ENCODE assay signal across 8 mouse cellular contexts in the genomic region with DNA sequence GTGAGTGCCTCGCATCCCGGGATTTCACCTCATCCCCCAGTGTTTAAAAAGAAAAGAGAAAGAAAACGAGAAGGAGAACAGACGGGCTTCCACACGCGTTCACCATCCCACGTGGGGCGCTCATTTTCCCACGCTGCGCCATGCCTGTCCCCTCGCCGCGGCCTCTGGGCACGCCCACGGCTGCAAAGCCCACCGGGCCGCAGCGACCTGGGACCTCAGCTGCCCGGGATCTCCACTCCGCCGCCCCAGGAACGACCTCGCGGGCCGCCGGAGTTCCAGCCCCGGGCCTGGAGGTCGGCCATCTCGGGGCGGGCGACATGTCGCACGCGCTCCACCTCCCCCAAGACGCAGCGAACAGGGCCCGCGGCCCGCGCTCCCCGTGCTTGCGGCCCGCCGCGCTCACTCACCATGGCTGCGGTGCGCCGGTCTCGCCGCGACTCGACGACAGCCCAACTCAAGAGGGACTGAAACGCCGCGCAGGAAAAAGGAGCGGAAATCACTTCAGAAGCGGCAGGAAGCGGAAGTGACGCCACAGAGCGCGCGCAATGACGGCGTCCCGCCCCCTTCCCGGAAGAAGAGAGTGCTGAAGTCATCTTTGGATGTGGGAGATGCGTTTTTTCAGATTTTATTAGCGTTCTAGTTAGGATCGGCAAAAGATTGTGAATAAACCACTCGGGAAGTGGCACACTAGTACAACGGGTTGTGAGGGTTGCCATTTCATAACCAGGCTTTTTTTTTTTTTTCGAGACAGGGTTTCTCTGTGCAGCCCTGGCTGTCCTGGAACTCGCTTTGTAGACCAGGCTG. TPM values are rescaled to one million over a fixed set of nuclear protein-coding genes. Genes with fewer than 3 reads are reported as not detected.
DNase-seq lines count a peak whose midpoint lies in the region; ATAC-seq and TF ChIP-seq lines count a peak whose summit lies in the region.

A gene (minus strand): TSS at position 519 of the 804 bp plus-strand sequence.

- H3K27ac ChIP-seq in cortical plate, adult 2 months (ENCODE audit: insufficient read depth, low read length): peak within 1 kb of the TSS; percentile 90

- H3K4me1 ChIP-seq in cortical plate, adult 2 months (ENCODE audit: control insufficient read depth, insufficient read depth, low read length): peaks cover 3% of the 10 kb centered on the region; the same call in 1 of the 2 replicates

- no peak for TF ChIP-seq CTCF in cortical plate, adult 2 months (IDR thresholded peaks at IDR 0.05; ENCODE audit: extremely low read depth, insufficient read depth, low read length)

- H3K4me3 ChIP-seq in cortical plate, adult 2 months (ENCODE audit: insufficient read depth, low read length): peak within 1 kb of the TSS; percentile 84

- peak; percentile 93 for DNase-seq in gastrocnemius, postnatal 10 days
- peak; percentile 96 for DNase-seq in induced T-regulatory cell, adult 2 months (ENCODE audit: low read depth)
- DNase-seq in left cerebral cortex, adult 9 months (ENCODE audit: low spot score in 2 of 2): peak; percentile 60 to 91
- DNase-seq in right cerebral cortex, postnatal 14 days: peak; percentile 92
- peak; percentile 90 to 92 for DNase-seq in urinary bladder, postnatal 36 days (ENCODE audit: low spot score in 2 of 2)

- peak; percentile 89 for ATAC-seq in activated CD4-positive, CD25-positive, alpha-beta regulatory T cell, adult 4 months
- ATAC-seq in megakaryocyte progenitor cell, adult 5-6 weeks (replicated peaks; ENCODE audit: poor library complexity): peak; percentile 92

- peak; percentile 84 for TF ChIP-seq POLR2A in cortical plate, adult 2 months (IDR thresholded peaks at IDR 0.05; ENCODE audit: extremely low read depth, insufficient read depth, low read length)

RNA-seq across cellular contexts. Expression of the gene that starts here (rescaled TPM):
- 100 to 1,000 TPM; 170 to 212 TPM for polyA plus RNA-seq in activated CD4-positive, CD25-positive, alpha-beta regulatory T cell, adult 4 months (2017; shearing (Covaris generic))
- polyA plus RNA-seq in cortical plate, adult 2 months (2012; rRNA removed): 133 and 137 TPM in 2 replicates
- 10 to 100 TPM; 50.0 to 54.5 TPM for total RNA-seq in gastrocnemius, postnatal 10 days (2021)
- total RNA-seq in megakaryocyte progenitor cell, adult 5-6 weeks (2015): 235 and 245 TPM in 2 replicates
- 201 and 202 TPM in 2 replicates for total RNA-seq in megakaryocyte progenitor cell, adult 5-6 weeks (2017)

Comparison
In these comparisons a context has a peak if more than half of its experiments do, and no peak if none do; other contexts are left out.
1. Peak in every context shown above with its lines: DNase-seq, ATAC-seq, H3K4me3 ChIP-seq and H3K27ac ChIP-seq.